Mouse (Mus musculus): ENCODE data around the gene Tcp11l1. TPM values are rescaled to one million over a fixed set of nuclear protein-coding genes. Genes with fewer than 3 reads are reported as not detected.

Tcp11l1 gene
- polyA plus RNA-seq, 1 experiment from 2014 or later: 36.5 TPM

DNA sequence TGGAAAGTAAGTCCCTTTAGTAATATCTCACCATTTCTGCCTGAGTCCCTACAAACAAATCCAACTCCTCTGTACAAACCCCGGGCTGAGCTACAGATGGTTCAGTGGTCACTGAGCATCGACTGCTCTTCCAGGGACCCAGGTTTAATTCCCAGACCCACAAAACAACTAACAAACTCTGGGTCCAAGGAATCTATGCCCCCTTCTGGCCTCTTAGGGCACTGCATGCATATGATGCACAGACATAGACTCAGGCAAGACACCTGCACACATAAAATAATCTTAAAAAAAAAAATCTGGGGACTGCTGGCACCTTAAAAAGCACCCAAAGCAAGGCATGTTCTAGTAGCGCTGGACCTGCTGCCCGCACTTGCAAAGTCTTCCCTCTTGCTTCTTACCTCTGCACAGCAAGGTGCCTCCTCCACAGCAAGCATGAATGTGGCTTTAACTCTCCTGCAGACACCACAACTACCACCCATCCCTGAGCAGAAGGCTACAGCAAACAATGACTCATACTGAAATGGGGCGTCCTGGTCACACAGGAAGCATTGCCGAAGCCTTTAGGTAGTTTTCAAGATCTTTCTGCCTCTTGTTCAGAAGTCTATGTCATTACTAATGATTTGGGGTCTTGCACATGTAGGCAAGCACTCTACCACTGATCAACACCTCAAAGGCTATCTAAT is 42.7 kb downstream of the Tcp11l1 start:
- no peaks in the 10 kb centered on the region for H3K27me3 ChIP-seq (ENCODE audit: insufficient read depth, low read length)
- H3K4me1 ChIP-seq (ENCODE audit: insufficient read depth): no peaks in the 10 kb centered on the region
- peaks cover 17% of the 10 kb centered on the region for H3K36me3 ChIP-seq (ENCODE audit: insufficient read depth)
- H3K4me2 ChIP-seq: no peak overlapping the region
- DNase-seq: no peak
- H3K9me3 ChIP-seq (ENCODE audit: low read depth, low read length): no peaks in the 10 kb centered on the region
- H3K27ac ChIP-seq (ENCODE audit: low read depth): no peak overlapping the region
- no peak overlapping the region for H3K4me3 ChIP-seq (ENCODE audit: low read depth, low read length)
- 77% methylated on average over 6 of the region's 6 CpGs for WGBS
- no peak overlapping the region for H3K9ac ChIP-seq
- no peak for ATAC-seq (ENCODE audit: insufficient read depth)
- TF ChIP-seq CTCF (IDR thresholded peaks at IDR 0.05; ENCODE audit: low read depth): peak; percentile 35

DNA sequence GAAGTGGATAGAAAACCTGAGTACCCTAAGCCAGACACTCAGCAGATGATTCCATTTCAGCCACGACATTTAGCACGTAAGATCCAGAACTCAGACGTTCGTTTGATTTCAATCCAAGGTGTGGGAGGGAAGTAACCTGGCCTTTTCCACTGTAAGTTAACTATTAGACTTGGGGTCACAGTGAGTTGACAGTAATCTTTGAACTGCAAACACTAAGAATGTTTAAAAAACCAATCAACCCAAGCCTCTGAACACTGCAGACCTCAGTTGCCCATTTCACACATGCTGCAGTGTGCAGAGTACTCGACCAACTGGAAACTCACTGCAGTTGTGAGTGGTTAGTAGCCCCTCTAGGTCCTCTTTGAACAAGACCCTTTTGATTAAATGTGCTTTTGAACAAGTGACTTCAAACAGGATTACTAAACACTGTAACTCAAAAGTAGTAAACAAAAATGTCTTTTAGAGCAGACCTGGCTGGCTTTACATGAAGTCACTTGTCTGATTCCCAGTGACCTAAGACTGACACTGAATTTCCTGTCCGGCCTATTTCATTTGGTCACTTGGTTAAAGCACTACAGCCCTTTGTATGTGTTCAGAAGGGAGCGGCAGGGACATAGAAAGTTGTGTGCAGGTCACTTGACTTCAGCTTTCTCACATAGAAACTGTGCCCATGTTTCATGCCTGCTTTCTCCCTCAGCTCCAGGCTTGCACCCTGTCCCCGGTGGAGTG is 48.4 kb downstream of the Tcp11l1 start:
- Histone ChIP-seq H3K4me3 (ENCODE audit: low read depth, low read length) (no peak overlapping the region), H3K27ac (ENCODE audit: low read depth) (no peak overlapping the region), H3K4me1 (ENCODE audit: insufficient read depth) (no peaks in the 10 kb centered on the region), H3K4me2 (no peak overlapping the region), H3K27me3 (ENCODE audit: insufficient read depth, low read length) (no peaks in the 10 kb centered on the region), H3K36me3 (ENCODE audit: insufficient read depth) (peaks cover 56% of the 10 kb centered on the region), H3K9me3 (ENCODE audit: low read depth, low read length) (no peaks in the 10 kb centered on the region), H3K9ac (no peak overlapping the region)
- ATAC-seq (ENCODE audit: insufficient read depth) (no peak), DNase-seq (no peak)
- WGBS: 61% methylated on average over 8 of the region's 8 CpGs
- TF ChIP-seq CTCF (IDR thresholded peaks at IDR 0.05; ENCODE audit: low read depth): no peak

DNA sequence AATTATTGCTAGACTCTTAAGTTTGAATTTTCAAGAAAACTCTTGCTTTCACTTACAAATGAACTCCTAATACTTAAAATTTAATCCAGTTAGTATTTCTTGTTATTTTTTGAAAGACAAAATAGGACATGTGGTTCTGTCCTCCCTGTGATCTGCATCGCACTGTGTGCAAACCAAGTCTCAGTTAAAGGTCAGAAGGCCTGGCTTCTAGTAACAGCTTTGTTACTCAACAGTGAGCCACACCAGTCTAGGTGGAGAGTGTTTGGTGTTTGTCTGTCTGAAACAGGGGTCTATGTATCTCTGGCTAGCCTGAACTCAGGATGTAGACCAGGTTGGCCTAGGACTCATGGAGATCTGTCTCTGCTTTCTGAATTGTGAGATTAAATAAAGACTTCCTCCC is 53.3 kb downstream of the Tcp11l1 start:
- Histone ChIP-seq H3K4me2 (no peak overlapping the region), H3K36me3 (ENCODE audit: insufficient read depth) (peaks cover 67% of the 10 kb centered on the region), H3K27me3 (ENCODE audit: insufficient read depth, low read length) (no peaks in the 10 kb centered on the region), H3K27ac (ENCODE audit: low read depth) (no peak overlapping the region), H3K4me3 (ENCODE audit: low read depth, low read length) (no peak overlapping the region), H3K4me1 (ENCODE audit: insufficient read depth) (no peaks in the 10 kb centered on the region), H3K9me3 (ENCODE audit: low read depth, low read length) (no peaks in the 10 kb centered on the region), H3K9ac (no peak overlapping the region)
- no peak for DNase-seq
- 83% methylated on average over 1 of the region's 1 CpGs for WGBS
- TF ChIP-seq CTCF (IDR thresholded peaks at IDR 0.05; ENCODE audit: low read depth): no peak
- ATAC-seq (ENCODE audit: insufficient read depth): no peak

DNA sequence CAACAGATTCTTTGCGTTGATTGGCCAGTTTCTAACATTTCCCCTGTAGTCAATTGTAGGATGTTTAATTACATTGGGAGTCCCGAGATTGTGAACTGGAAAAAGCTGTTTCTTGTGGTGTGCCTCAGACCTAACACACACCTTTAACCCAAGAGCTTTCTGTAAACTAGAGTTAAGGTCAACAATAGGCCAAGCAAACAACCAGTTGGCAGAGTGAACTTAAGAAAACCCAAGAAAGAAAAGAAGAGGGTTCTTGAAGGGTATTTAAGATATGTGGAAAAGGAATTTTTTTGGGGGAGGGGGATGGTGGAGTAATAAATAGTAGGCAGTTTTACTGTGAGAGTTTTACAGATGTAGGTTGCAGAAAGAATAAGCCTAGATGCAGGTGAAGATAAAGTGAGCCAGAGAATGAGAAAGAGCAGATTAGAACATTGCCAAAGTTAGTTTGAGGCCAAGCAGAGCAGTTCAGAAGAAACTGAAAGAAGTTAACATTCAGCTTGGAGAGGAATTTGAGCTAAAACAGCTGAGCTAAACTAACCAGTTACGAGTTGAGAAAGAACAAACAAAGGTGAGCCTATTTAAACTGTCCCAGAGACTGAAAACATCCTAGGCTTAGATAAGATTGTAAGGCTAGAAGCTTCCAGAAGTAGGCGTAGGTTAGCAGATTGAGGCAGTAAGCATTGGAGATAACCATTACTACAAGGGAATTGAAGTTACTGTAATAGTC is 95.8 kb downstream of the Tcp11l1 start:
- 67% methylated on average over 4 of the region's 4 CpGs for WGBS
- DNase-seq: no peak
- ATAC-seq (ENCODE audit: insufficient read depth): no peak

DNA sequence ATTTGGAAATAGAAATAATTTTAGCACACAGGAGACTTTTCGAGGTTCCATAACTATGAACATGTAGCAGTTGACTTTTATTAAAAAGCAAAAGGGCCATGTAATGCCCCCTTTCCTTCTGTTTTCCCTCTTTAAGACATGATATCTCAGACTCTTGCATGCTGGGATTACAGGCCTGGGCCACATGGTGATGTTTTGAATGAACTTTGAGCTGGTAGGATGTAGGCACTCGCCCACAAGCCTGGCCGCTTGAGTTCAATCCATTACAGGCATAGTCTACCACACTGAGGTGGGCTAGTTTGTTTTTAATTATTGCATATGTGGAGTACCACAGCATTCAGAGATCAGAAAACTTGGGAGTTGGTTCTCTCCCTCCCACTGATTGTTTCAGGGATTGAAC is 97.2 kb downstream of the Tcp11l1 start:
- Histone ChIP-seq H3K27me3 (ENCODE audit: insufficient read depth, low read length) (no peaks in the 10 kb centered on the region), H3K4me3 (ENCODE audit: low read depth, low read length) (no peak overlapping the region), H3K9ac (no peak overlapping the region), H3K4me2 (no peak overlapping the region), H3K36me3 (ENCODE audit: insufficient read depth) (0 out of 2 replicates have a peak, but pooled peaks cover 9% of the 10 kb centered on the region), H3K4me1 (ENCODE audit: insufficient read depth) (no peaks in the 10 kb centered on the region), H3K9me3 (ENCODE audit: low read depth, low read length) (no peaks in the 10 kb centered on the region), H3K27ac (ENCODE audit: low read depth) (no peak overlapping the region)
- DNase-seq (no peak), ATAC-seq (ENCODE audit: insufficient read depth) (no peak)
- 91% methylated on average over 3 of the region's 3 CpGs for WGBS
- no peak for TF ChIP-seq CTCF (IDR thresholded peaks at IDR 0.05; ENCODE audit: low read depth)

More for the DNA sequence above, 95.8 kb downstream of the Tcp11l1 start:
- Histone ChIP-seq H3K9me3 (ENCODE audit: low read depth, low read length) (no peaks in the 10 kb centered on the region), H3K36me3 (ENCODE audit: insufficient read depth) (0 out of 2 replicates have a peak, but pooled peaks cover 3% of the 10 kb centered on the region), H3K27me3 (ENCODE audit: insufficient read depth, low read length) (no peaks in the 10 kb centered on the region), H3K9ac (no peak overlapping the region), H3K4me3 (ENCODE audit: low read depth, low read length) (no peak overlapping the region), H3K27ac (ENCODE audit: low read depth) (no peak overlapping the region), H3K4me2 (no peak overlapping the region), H3K4me1 (ENCODE audit: insufficient read depth) (no peaks in the 10 kb centered on the region)
- TF ChIP-seq CTCF (IDR thresholded peaks at IDR 0.05; ENCODE audit: low read depth): no peak

Other genes with a start within 250 kb of the Tcp11l1 start
- 25.0 and 26.3 TPM in 2 replicates for gene Hipk3, start 217.7 kb downstream of the Tcp11l1 start, polyA plus RNA-seq (2014; fragmentation: Nextera tagmentation; extraction: Ambion mirVana)
- 68.8 and 68.9 TPM in 2 replicates for gene Cstf3, start 121.6 kb downstream of the Tcp11l1 start, polyA plus RNA-seq (2014; fragmentation: Nextera tagmentation; extraction: Ambion mirVana)
- not detected in 2 replicates for gene Pin1rt1, start 4.2 kb upstream of the Tcp11l1 start, polyA plus RNA-seq (2014; fragmentation: Nextera tagmentation; extraction: Ambion mirVana)
- gene Depdc7, start 30.7 kb upstream of the Tcp11l1 start, polyA plus RNA-seq (2014; fragmentation: Nextera tagmentation; extraction: Ambion mirVana): 7.6 and 8.1 TPM in 2 replicates
- 18.0 and 18.6 TPM in 2 replicates for gene Qser1, start 104.6 kb upstream of the Tcp11l1 start, polyA plus RNA-seq (2014; fragmentation: Nextera tagmentation; extraction: Ambion mirVana)
- 2.3 and 3.9 TPM in 2 replicates for gene Prrg4, start 137.7 kb upstream of the Tcp11l1 start, polyA plus RNA-seq (2014; fragmentation: Nextera tagmentation; extraction: Ambion mirVana)
- 5.7 and 5.8 TPM in 2 replicates for gene Ccdc73, start 155.6 kb upstream of the Tcp11l1 start, polyA plus RNA-seq (2014; fragmentation: Nextera tagmentation; extraction: Ambion mirVana)

Measured in lung, embryonic 14.5 days (tissue).